Mouse (Mus musculus): ENCODE data around the gene Fam193a.

GRCm38 (mm10) chr5:34372541-34372940 lies 2.8 kb downstream of the Fam193a start:
- TF ChIP-seq CTCF (IDR thresholded peaks at IDR 0.05; ENCODE audit: insufficient read depth, low read depth, low read length) (no peak), POLR2A (IDR thresholded peaks at IDR 0.05; ENCODE audit: insufficient read depth, low read depth, low read length) (no peak)

All from olfactory bulb, adult 2 months (tissue).